Comparison of ENCODE assay signal across 17 mouse cellular contexts in the genomic region with DNA sequence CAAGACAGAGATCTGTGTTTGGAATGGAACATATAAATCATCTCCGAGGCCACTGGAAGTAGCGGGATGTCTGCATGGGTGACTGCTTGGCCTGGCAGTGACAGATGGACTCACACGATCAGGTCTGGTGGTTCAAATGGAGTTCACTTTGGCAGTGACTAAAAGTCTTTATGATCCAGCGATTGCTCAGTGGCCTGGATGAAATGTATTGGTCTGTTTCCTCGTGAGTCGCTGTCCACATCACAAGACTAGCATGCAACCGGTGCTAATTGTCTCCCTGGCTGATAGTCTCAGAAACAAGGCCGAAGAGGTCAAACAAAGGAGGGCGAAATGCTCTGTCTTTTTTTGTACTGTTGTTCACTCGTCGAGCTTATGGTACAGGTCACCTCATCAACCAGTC. TPM values are rescaled to one million over a fixed set of nuclear protein-coding genes. Genes with fewer than 3 reads are reported as not detected.
DNase-seq lines count a peak whose midpoint lies in the region; ATAC-seq lines count a peak whose summit lies in the region.
"Had no signal": no experiment of that assay in that cellular context is flagged by ENCODE, and none has a peak within 500 bp of the region (broad histone marks: within the 10 kb centered on the region; RNA-seq: fewer than 3 reads in every experiment).

No protein-coding gene starts in this region.

- H3K9ac ChIP-seq in hindbrain, embryonic 13.5 days: no peak overlapping the region
- H3K9ac ChIP-seq in midbrain, embryonic 11.5 days (ENCODE audit: low read length): no peak overlapping the region
- no peak overlapping the region for H3K9ac ChIP-seq in midbrain, embryonic 16.5 days (ENCODE audit: low read depth, low read length)
- H3K9ac ChIP-seq: forebrain, postnatal 0 days; limb, embryonic 12.5 days; liver, embryonic 13.5 days; lung, embryonic 15.5 days; midbrain, embryonic 15.5 days; neural tube, embryonic 13.5 days had no signal

- no peak for ATAC-seq in hindbrain, embryonic 13.5 days (ENCODE audit: low FRiP score)
- no peak for ATAC-seq in midbrain, embryonic 11.5 days (ENCODE audit: low FRiP score)
- ATAC-seq in midbrain, embryonic 16.5 days: no peak
- ATAC-seq: forebrain, postnatal 0 days; midbrain, embryonic 15.5 days had no signal

- no peaks in the 10 kb centered on the region for H3K9me3 ChIP-seq in hindbrain, embryonic 10.5 days
- H3K9me3 ChIP-seq in hindbrain, embryonic 13.5 days: no peaks in the 10 kb centered on the region
- H3K9me3 ChIP-seq in midbrain, embryonic 11.5 days (ENCODE audit: control insufficient read depth, low read length): no peaks in the 10 kb centered on the region
- no peaks in the 10 kb centered on the region for H3K9me3 ChIP-seq in midbrain, embryonic 16.5 days (replicated peaks; ENCODE audit: control insufficient read depth, low read length, poor library complexity, severe bottlenecking)
- H3K9me3 ChIP-seq: limb, embryonic 12.5 days; liver, embryonic 13.5 days; lung, embryonic 15.5 days; midbrain, embryonic 15.5 days; neural tube, embryonic 13.5 days had no signal

- 62% methylated on average over 11 of the region's 11 CpGs for WGBS in hindbrain, embryonic 10.5 days
- 29% methylated on average over 11 of the region's 11 CpGs for WGBS in hindbrain, embryonic 13.5 days
- WGBS in midbrain, embryonic 11.5 days: 76% methylated on average over 11 of the region's 11 CpGs
- 67% methylated on average over 11 of the region's 11 CpGs for WGBS in midbrain, embryonic 16.5 days

- DNase-seq in hindbrain, embryonic 10.5 days (ENCODE audit: low spot score): peak; percentile 13
- DNase-seq in midbrain, embryonic 11.5 days (ENCODE audit: low spot score, missing footprints): peak; percentile 75
- peak; percentile 65 for DNase-seq in embryo, embryonic 10.5 days (ENCODE audit: low spot score)
- no peak for DNase-seq in right cerebral cortex, postnatal 25 days
- DNase-seq in thymus, postnatal 14 days: no peak
- DNase-seq: forebrain, postnatal 0 days; gastrocnemius, adult 2 months; heart, adult 2 months; kidney, adult 9 months; liver, embryonic 13.5 days had no signal

- H3K27ac ChIP-seq in hindbrain, embryonic 10.5 days: no peak overlapping the region
- no peak overlapping the region for H3K27ac ChIP-seq in hindbrain, embryonic 13.5 days
- no peak overlapping the region for H3K27ac ChIP-seq in midbrain, embryonic 11.5 days (ENCODE audit: low read depth, low read length)
- H3K27ac ChIP-seq in midbrain, embryonic 16.5 days (ENCODE audit: low read length): no peak overlapping the region
- H3K27ac ChIP-seq: gastrocnemius, adult 2 months; heart, adult 2 months; limb, embryonic 12.5 days; liver, embryonic 13.5 days; lung, embryonic 15.5 days; macrophage; midbrain, embryonic 15.5 days; neural tube, embryonic 13.5 days had no signal

- no peak overlapping the region for H3K4me2 ChIP-seq in hindbrain, embryonic 13.5 days
- no peak overlapping the region for H3K4me2 ChIP-seq in midbrain, embryonic 11.5 days
- H3K4me2 ChIP-seq in midbrain, embryonic 16.5 days (ENCODE audit: low read length): no peak overlapping the region
- H3K4me2 ChIP-seq: limb, embryonic 12.5 days; liver, embryonic 13.5 days; lung, embryonic 15.5 days; midbrain, embryonic 15.5 days; neural tube, embryonic 13.5 days had no signal

- 0 out of 2 replicates have a peak, but pooled peaks cover 4% of the 10 kb centered on the region for H3K27me3 ChIP-seq in hindbrain, embryonic 10.5 days (ENCODE audit: insufficient read depth, poor library complexity, severe bottlenecking)
- no peaks in the 10 kb centered on the region for H3K27me3 ChIP-seq in hindbrain, embryonic 13.5 days
- H3K27me3 ChIP-seq in midbrain, embryonic 11.5 days (ENCODE audit: control insufficient read depth, insufficient read depth, low read length): no peaks in the 10 kb centered on the region
- no peaks in the 10 kb centered on the region for H3K27me3 ChIP-seq in midbrain, embryonic 16.5 days (ENCODE audit: control insufficient read depth, insufficient read depth, low read depth, low read length)
- H3K27me3 ChIP-seq: limb, embryonic 12.5 days; liver, embryonic 13.5 days; lung, embryonic 15.5 days; midbrain, embryonic 15.5 days had no signal

- no peaks in the 10 kb centered on the region for H3K36me3 ChIP-seq in hindbrain, embryonic 10.5 days
- no peaks in the 10 kb centered on the region for H3K36me3 ChIP-seq in hindbrain, embryonic 13.5 days
- no peaks in the 10 kb centered on the region for H3K36me3 ChIP-seq in midbrain, embryonic 11.5 days (ENCODE audit: control insufficient read depth, insufficient read depth, low read length)
- no peaks in the 10 kb centered on the region for H3K36me3 ChIP-seq in midbrain, embryonic 16.5 days (ENCODE audit: control insufficient read depth, insufficient read depth, low read length)
- H3K36me3 ChIP-seq: limb, embryonic 12.5 days; liver, embryonic 13.5 days; lung, embryonic 15.5 days; midbrain, embryonic 15.5 days; neural tube, embryonic 13.5 days had no signal

- H3K4me3 ChIP-seq in hindbrain, embryonic 10.5 days: no peak overlapping the region
- H3K4me3 ChIP-seq in hindbrain, embryonic 13.5 days: no peak overlapping the region
- H3K4me3 ChIP-seq in midbrain, embryonic 11.5 days (ENCODE audit: low read depth, low read length): no peak overlapping the region
- no peak overlapping the region for H3K4me3 ChIP-seq in midbrain, embryonic 16.5 days (ENCODE audit: low read depth, low read length)
- H3K4me3 ChIP-seq: gastrocnemius, adult 2 months; heart, adult 2 months; limb, embryonic 12.5 days; liver, embryonic 13.5 days; lung, embryonic 15.5 days; midbrain, embryonic 15.5 days; neural tube, embryonic 13.5 days had no signal

- H3K4me1 ChIP-seq in hindbrain, embryonic 10.5 days (replicated peaks): peaks cover 9% of the 10 kb centered on the region; the same call in 1 of the 2 replicates
- H3K4me1 ChIP-seq in hindbrain, embryonic 13.5 days (replicated peaks): no peaks in the 10 kb centered on the region
- no peaks in the 10 kb centered on the region for H3K4me1 ChIP-seq in midbrain, embryonic 11.5 days (ENCODE audit: control insufficient read depth, insufficient read depth, low read length)
- no peaks in the 10 kb centered on the region for H3K4me1 ChIP-seq in midbrain, embryonic 16.5 days (ENCODE audit: control insufficient read depth, insufficient read depth, low read length)
- H3K4me1 ChIP-seq: limb, embryonic 12.5 days; liver, embryonic 13.5 days; lung, embryonic 15.5 days; midbrain, embryonic 15.5 days; neural tube, embryonic 13.5 days had no signal

RNA-seq across cellular contexts. Expression of a gene that starts 19.6 kb away (rescaled TPM):
- polyA plus RNA-seq in hindbrain, embryonic 10.5 days (2016; fragmentation: Nextera tagmentation; extraction: Ambion mirVana): 11.2 and 18.6 TPM in 2 replicates
- 13.7 and 14.4 TPM in 2 replicates for polyA plus RNA-seq in hindbrain, embryonic 13.5 days (2015; fragmentation: Nextera tagmentation; extraction: Ambion mirVana)
- 7.4 and 8.8 TPM in 2 replicates for polyA plus RNA-seq in midbrain, embryonic 11.5 days (2014; fragmentation: Nextera tagmentation; extraction: Ambion mirVana)
- 18.8 and 19.7 TPM in 2 replicates for polyA plus RNA-seq in midbrain, embryonic 16.5 days (2015; fragmentation: Nextera tagmentation; extraction: Ambion mirVana)
- polyA plus RNA-seq: macrophage had no signal

Comparison
In these comparisons a context has a peak if more than half of its experiments do, and no peak if none do; other contexts are left out.
1. DNase-seq: peak in hindbrain, embryonic 10.5 days (single experiment), midbrain, embryonic 11.5 days (single experiment) and embryo, embryonic 10.5 days (single experiment); none in right cerebral cortex, postnatal 25 days (single experiment) and thymus, postnatal 14 days (single experiment).